Mouse (Mus musculus) limb, embryonic 12.5 days (tissue): ENCODE measurements around the gene Ddx50. TPM values are rescaled to one million over a fixed set of nuclear protein-coding genes. Genes with fewer than 3 reads are reported as not detected.
A peak's percentile ranks its signal among the peaks of the same experiment; 100 is the strongest.

Experiments used
- ATAC-seq: fragments of 200-750 bp; cut with Nextera tagmentation; 2 replicates; pipeline ENCODE4 v1.8.0; 2017; ENCODE audit warnings: low read depth, moderate TSS enrichment; ENCODE audit not compliant: insufficient number of reproducible peaks, insufficient read depth, low FRiP score, low TSS enrichment
- H3K27ac ChIP-seq: fragments of 300-500 bp; sonication (generic); 2 replicates; pipeline ENCODE4 v1.5.1; 2016; ENCODE audit warnings: mild to moderate bottlenecking, moderate library complexity
- H3K27me3 ChIP-seq: fragments of 300-500 bp; sonication (generic); 2 replicates; pipeline ENCODE4 v1.6.1; 2016; ENCODE audit warnings: mild to moderate bottlenecking, moderate library complexity
- H3K36me3 ChIP-seq: fragments of 300-500 bp; sonication (generic); 2 replicates; pipeline ENCODE4 v1.6.1; 2016; ENCODE audit warnings: mild to moderate bottlenecking, moderate library complexity
- H3K4me1 ChIP-seq: fragments of 300-500 bp; sonication (generic); replicated peaks from 2 replicates; pipeline ENCODE4 v1.6.1; 2016
- H3K4me2 ChIP-seq: fragments of 300-500 bp; sonication (generic); 2 replicates; pipeline ENCODE4 v1.6.1; 2016; ENCODE audit warnings: mild to moderate bottlenecking, moderate library complexity
- H3K4me3 ChIP-seq: fragments of 300-500 bp; sonication (generic); replicated peaks from 2 replicates; pipeline ENCODE4 v1.5.1; 2016; ENCODE audit warnings: mild to moderate bottlenecking
- H3K9ac ChIP-seq: fragments of 300-500 bp; sonication (generic); replicated peaks from 2 replicates; pipeline ENCODE4 v1.6.1; 2016; ENCODE audit warnings: mild to moderate bottlenecking, moderate library complexity
- H3K9me3 ChIP-seq: fragments of 300-500 bp; sonication (generic); 2 replicates; pipeline ENCODE4 v1.6.1; 2016; ENCODE audit warnings: mild to moderate bottlenecking, moderate library complexity
- WGBS: fragments of 180-500 bp; shearing (Covaris S2); methylation state at CpG from one replicate; pipeline ENCODE4 v1.1.7; 2016; 5-methylcytosine and 5-hydroxymethylcytosine counted together
- microRNA-seq: library from miRNA; unstranded; fragments of <30 nt; microRNA quantifications from one replicate; pipeline ENCODE4, GENCODE M21; 2017
- polyA plus RNA-seq: library from polyadenylated mRNA; unstranded; fragments of >200 nt; fragmentation: Nextera tagmentation; extraction: Ambion mirVana; gene quantifications from 2 replicates; pipeline ENCODE4 v1.2.1, GENCODE M21; 2016

Gene Ddx50
- polyA plus RNA-seq, 1 experiment from 2014 or later = 180 TPM

- Histone ChIP-seq H3K4me1 (peaks cover 14% of the 10 kb centered on the region), H3K9me3 (no peaks in the 10 kb centered on the region), H3K9ac (peak overlapping the region; percentile 84), H3K27me3 (no peaks in the 10 kb centered on the region), H3K27ac (peak overlapping the region; percentile 83), H3K4me2 (peak overlapping the region; percentile 90), H3K36me3 (peaks cover 60% of the 10 kb centered on the region), H3K4me3 (peak overlapping the region; percentile 97)
- WGBS = 1% methylated on average over 46 of the region's 54 CpGs
- ATAC-seq = peak; percentile 81
Measured at GRCm38 (mm10) chr10:62577673-62578337, 73.2 kb downstream of the Ddx50 start.

- peaks cover 56% of the 10 kb centered on the region for H3K36me3 ChIP-seq
- no peaks in the 10 kb centered on the region for H3K9me3 ChIP-seq
- peaks cover 14% of the 10 kb centered on the region for H3K4me1 ChIP-seq
- no peak overlapping the region for H3K4me3 ChIP-seq
- ATAC-seq = no peak
- 93% methylated on average over 13 of the region's 13 CpGs for WGBS
- no peak overlapping the region for H3K27ac ChIP-seq
- H3K27me3 ChIP-seq = no peaks in the 10 kb centered on the region
- H3K9ac ChIP-seq = no peak overlapping the region
- H3K4me2 ChIP-seq = no peak overlapping the region
Measured at GRCm38 (mm10) chr10:62575001-62575400, 76.0 kb downstream of the Ddx50 start.

- H3K36me3 ChIP-seq = peaks cover 90% of the 10 kb centered on the region
- H3K27ac ChIP-seq = no peak overlapping the region
- ATAC-seq = no peak
- WGBS = 94% methylated on average over 7 of the region's 7 CpGs
- no peak overlapping the region for H3K4me2 ChIP-seq
- no peaks in the 10 kb centered on the region for H3K27me3 ChIP-seq
- H3K9me3 ChIP-seq = no peaks in the 10 kb centered on the region
- no peak overlapping the region for H3K9ac ChIP-seq
- no peak overlapping the region for H3K4me3 ChIP-seq
- no peaks in the 10 kb centered on the region for H3K4me1 ChIP-seq
Measured at GRCm38 (mm10) chr10:62570126-62570871, 80.7 kb downstream of the Ddx50 start.

GRCm38 (mm10) chr10:62568861-62569260 lies 82.2 kb downstream of the Ddx50 start:
- Histone ChIP-seq H3K27me3 (no peaks in the 10 kb centered on the region), H3K27ac (no peak overlapping the region), H3K4me3 (no peak overlapping the region), H3K36me3 (peaks cover 91% of the 10 kb centered on the region), H3K4me2 (no peak overlapping the region), H3K9me3 (no peaks in the 10 kb centered on the region), H3K4me1 (no peaks in the 10 kb centered on the region), H3K9ac (no peak overlapping the region)
- 90% methylated on average over 4 of the region's 4 CpGs for WGBS
- no peak for ATAC-seq

Small RNA genes lying within 50 kb of the gene (microRNA-seq; reads per million reads assigned to microRNA genes)
- gene Mir7215 = not detected

Other genes starting within 250 kb of the Ddx50 start
- gene Hkdc1, start 228.7 kb downstream of the Ddx50 start, polyA plus RNA-seq = 3.8 and 5.1 TPM in 2 replicates
- gene 4930507D05Rik, start 201.7 kb downstream of the Ddx50 start, polyA plus RNA-seq = 0.71 and 1.1 TPM in 2 replicates
- 30.1 and 32.3 TPM in 2 replicates for gene Supv3l1, start 201.5 kb downstream of the Ddx50 start, polyA plus RNA-seq
- gene Vps26a, start 164.4 kb downstream of the Ddx50 start, polyA plus RNA-seq = 72.4 and 72.8 TPM in 2 replicates
- gene Srgn, start 123.8 kb downstream of the Ddx50 start, polyA plus RNA-seq = 3.9 and 5.5 TPM in 2 replicates
- gene Kif1bp, start 72.8 kb downstream of the Ddx50 start, polyA plus RNA-seq = 46.1 and 49.8 TPM in 2 replicates
- 27.9 and 29.0 TPM in 2 replicates for gene Ddx21, start 48.9 kb downstream of the Ddx50 start, polyA plus RNA-seq
- 1.4 and 1.5 TPM in 2 replicates for gene Stox1, start 74.9 kb upstream of the Ddx50 start, polyA plus RNA-seq
- 153 and 160 TPM in 2 replicates for gene Ccar1, start 141.1 kb upstream of the Ddx50 start, polyA plus RNA-seq